Mouse (Mus musculus): ENCODE results near the gene Ncstn.

Gene Ncstn

GRCm38 (mm10) chr1:172082101-172082898, at the start of gene Ncstn, which contains the start of gene Copa:
TSS of gene Ncstn (minus strand) at chr1:172082795.
TSS of gene Copa (plus strand) at chr1:172082529.
- TF ChIP-seq GATA4 (IDR thresholded peaks at IDR 0.05; ENCODE audit: insufficient replicate concordance, low read length) = peak; percentile 40; the same call in 1 of the 2 replicates

- no peak for TF ChIP-seq GATA4 (IDR thresholded peaks at IDR 0.05; ENCODE audit: insufficient replicate concordance, low read length)
Observed at GRCm38 (mm10) chr1:172132319-172132718, 49.7 kb upstream of the Ncstn start.

- TF ChIP-seq GATA4 (IDR thresholded peaks at IDR 0.05; ENCODE audit: insufficient replicate concordance, low read length) = no peak
Observed at GRCm38 (mm10) chr1:172129780-172130179, 47.2 kb upstream of the Ncstn start.

GRCm38 (mm10) chr1:172129108-172129507, 46.5 kb upstream of the Ncstn start:
- no peak for TF ChIP-seq GATA4 (IDR thresholded peaks at IDR 0.05; ENCODE audit: insufficient replicate concordance, low read length)

DNA sequence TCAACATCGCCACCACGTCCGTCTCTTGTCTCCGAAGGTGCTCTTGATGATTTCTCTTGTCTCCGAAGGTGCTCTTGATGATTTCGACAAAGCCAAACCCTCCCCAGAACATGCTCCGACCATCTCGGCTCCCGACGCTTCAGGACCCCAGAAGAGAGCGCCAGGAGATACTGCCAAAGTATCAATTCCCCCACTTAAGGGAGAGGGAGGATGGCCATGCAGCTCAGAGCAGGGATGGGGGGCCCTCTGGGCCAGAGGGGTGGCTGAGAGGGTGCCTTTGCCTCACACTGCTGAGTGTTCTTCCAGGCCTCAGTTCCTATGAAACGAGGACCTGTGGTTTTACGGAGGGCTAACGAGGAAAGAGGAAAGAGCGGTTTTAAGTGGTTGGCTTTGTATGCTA, 46.0 kb upstream of the Ncstn start:
- TF ChIP-seq GATA4 (IDR thresholded peaks at IDR 0.05; ENCODE audit: insufficient replicate concordance, low read length) = no peak

DNA sequence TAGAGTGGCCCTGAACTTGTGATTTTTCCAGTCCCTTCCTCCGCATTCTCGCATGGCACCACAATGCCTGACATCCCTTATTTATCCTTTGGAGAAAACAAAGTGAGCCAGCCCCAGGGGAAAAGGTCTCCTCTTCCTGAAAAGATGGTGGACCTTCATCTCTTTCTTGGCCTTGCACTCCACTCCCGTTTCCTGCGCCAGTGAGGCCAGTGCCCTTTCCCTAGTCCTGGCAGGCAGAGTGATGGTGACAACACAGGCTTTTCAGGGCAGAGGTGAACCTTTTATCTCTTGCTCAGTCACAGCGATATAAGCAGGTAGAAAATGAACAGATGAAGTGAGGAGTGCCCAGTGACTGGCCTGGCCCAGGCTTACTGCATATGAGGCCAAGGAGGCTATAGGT, 44.9 kb upstream of the Ncstn start:
- peak; percentile 69; the same call in 1 of the 2 replicates for TF ChIP-seq GATA4 (IDR thresholded peaks at IDR 0.05; ENCODE audit: insufficient replicate concordance, low read length)

- TF ChIP-seq GATA4 (IDR thresholded peaks at IDR 0.05; ENCODE audit: insufficient replicate concordance, low read length) = no peak
Observed at GRCm38 (mm10) chr1:172126376-172127347, 44.1 kb upstream of the Ncstn start, which contains the start of gene Pex19. TSS of gene Pex19 (plus strand) at chr1:172126755.

- no peak for TF ChIP-seq GATA4 (IDR thresholded peaks at IDR 0.05; ENCODE audit: insufficient replicate concordance, low read length)
Observed at GRCm38 (mm10) chr1:172124572-172124971, 42.0 kb upstream of the Ncstn start.

- TF ChIP-seq GATA4 (IDR thresholded peaks at IDR 0.05; ENCODE audit: insufficient replicate concordance, low read length) = no peak
Observed at GRCm38 (mm10) chr1:172122671-172123070, 40.1 kb upstream of the Ncstn start.

DNA sequence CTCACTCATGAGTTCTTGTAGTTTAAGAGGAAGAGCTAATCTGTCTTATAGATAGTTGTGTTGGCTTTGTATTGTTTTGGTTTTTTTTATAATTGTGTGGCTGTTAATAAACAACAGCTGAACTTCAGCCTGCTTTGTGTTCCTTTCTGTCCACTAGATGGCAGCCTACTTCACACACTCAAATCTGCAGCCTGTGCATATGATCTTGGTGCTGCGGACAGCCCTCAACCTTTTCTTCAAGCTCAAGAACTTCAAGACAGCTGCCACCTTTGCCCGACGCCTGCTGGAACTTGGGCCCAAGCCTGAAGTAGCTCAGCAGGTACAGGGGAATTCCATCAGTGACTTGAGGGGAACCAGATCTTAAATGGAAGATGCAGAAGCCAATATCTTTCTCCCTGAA, 37.1 kb upstream of the Ncstn start:
- no peak for TF ChIP-seq GATA4 (IDR thresholded peaks at IDR 0.05; ENCODE audit: insufficient replicate concordance, low read length)

DNA sequence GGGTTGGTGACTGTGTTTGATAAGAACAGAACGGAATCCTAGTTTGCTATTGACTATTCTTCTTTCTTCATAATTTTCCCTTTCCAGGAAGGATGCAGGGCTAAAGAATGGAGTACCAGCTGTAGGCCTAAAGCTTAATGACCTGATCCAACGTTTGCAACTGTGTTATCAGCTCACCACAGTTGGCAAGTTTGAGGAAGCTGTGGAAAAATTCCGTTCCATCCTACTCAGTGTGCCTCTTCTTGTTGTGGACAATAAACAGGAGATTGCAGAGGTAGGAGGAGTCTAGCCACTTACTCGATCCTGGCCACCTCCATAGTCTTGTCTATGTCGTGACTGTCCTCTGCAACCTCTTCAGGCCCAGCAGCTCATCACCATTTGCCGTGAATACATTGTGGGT, 36.5 kb upstream of the Ncstn start:
- no peak for TF ChIP-seq GATA4 (IDR thresholded peaks at IDR 0.05; ENCODE audit: insufficient replicate concordance, low read length)

GRCm38 (mm10) chr1:172116948-172117347, 34.4 kb upstream of the Ncstn start:
- no peak for TF ChIP-seq GATA4 (IDR thresholded peaks at IDR 0.05; ENCODE audit: insufficient replicate concordance, low read length)

- no peak for TF ChIP-seq GATA4 (IDR thresholded peaks at IDR 0.05; ENCODE audit: insufficient replicate concordance, low read length)
Observed at GRCm38 (mm10) chr1:172107777-172108477, 25.3 kb upstream of the Ncstn start.

- TF ChIP-seq GATA4 (IDR thresholded peaks at IDR 0.05; ENCODE audit: insufficient replicate concordance, low read length) = no peak
Observed at GRCm38 (mm10) chr1:172105101-172105500, 22.5 kb upstream of the Ncstn start.

DNA sequence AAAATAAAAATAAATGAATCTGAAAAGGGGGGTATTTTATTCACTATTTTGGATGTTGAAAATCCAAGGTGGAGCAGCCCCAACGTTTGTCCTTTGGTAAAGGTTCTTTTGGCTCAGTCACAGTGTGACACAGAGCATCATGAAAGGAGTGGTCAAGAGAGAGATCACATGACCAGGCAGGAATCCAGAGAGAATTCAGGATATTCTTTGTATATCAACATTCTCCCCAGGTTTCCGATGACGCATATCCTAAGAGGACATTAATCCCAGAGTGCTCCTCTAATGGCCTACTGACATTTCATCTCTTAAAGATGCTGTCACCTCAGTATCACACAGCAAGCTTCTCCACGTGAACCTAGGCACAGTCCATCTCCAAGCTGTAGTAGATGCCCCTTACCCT, 21.0 kb upstream of the Ncstn start:
- TF ChIP-seq GATA4 (IDR thresholded peaks at IDR 0.05; ENCODE audit: insufficient replicate concordance, low read length) = no peak
